Mouse (Mus musculus) naive thymus-derived CD4-positive, alpha-beta T cell, adult 5 months (primary cell): ENCODE data around the gene Tmem56. TPM values are rescaled to one million over a fixed set of nuclear protein-coding genes. Genes with fewer than 3 reads are reported as not detected.

ENCODE experiments used
- polyA plus RNA-seq: library from polyadenylated mRNA; unstranded; fragments of 100-300 nt; shearing (Covaris generic); gene quantifications from one replicate; pipeline ENCODE4 v1.2.1, GENCODE M21; 2017

Gene Tmem56
- not detected for polyA plus RNA-seq

GRCm38 (mm10) chr3:121282998-121283397, at the start of gene Tmem56:
Gene Tmem56, minus strand, starts transcription at chr3:121283098.

GRCm38 (mm10) chr3:121291560-121292258, 8.8 kb upstream of the Tmem56 start, which contains the start of gene Alg14:
Gene Alg14, plus strand, starts transcription at chr3:121291773.

GRCm38 (mm10) chr3:121171243-121171871, 111.5 kb downstream of the Tmem56 start, which contains the start of gene Rwdd3:
Gene Rwdd3, minus strand, starts transcription at chr3:121171695.

Other genes starting within 250 kb of the Tmem56 start
- gene Rwdd3, start 111.4 kb downstream of the Tmem56 start, polyA plus RNA-seq: 6.5 TPM
- gene Alg14, start 8.7 kb upstream of the Tmem56 start, polyA plus RNA-seq: 9.9 TPM
- gene Cnn3, start 143.4 kb upstream of the Tmem56 start, polyA plus RNA-seq: 93.8 TPM
- not detected for gene Slc44a3, start 249.3 kb upstream of the Tmem56 start, polyA plus RNA-seq